9 mouse cellular contexts compared by ENCODE assay signal in the genomic region with DNA sequence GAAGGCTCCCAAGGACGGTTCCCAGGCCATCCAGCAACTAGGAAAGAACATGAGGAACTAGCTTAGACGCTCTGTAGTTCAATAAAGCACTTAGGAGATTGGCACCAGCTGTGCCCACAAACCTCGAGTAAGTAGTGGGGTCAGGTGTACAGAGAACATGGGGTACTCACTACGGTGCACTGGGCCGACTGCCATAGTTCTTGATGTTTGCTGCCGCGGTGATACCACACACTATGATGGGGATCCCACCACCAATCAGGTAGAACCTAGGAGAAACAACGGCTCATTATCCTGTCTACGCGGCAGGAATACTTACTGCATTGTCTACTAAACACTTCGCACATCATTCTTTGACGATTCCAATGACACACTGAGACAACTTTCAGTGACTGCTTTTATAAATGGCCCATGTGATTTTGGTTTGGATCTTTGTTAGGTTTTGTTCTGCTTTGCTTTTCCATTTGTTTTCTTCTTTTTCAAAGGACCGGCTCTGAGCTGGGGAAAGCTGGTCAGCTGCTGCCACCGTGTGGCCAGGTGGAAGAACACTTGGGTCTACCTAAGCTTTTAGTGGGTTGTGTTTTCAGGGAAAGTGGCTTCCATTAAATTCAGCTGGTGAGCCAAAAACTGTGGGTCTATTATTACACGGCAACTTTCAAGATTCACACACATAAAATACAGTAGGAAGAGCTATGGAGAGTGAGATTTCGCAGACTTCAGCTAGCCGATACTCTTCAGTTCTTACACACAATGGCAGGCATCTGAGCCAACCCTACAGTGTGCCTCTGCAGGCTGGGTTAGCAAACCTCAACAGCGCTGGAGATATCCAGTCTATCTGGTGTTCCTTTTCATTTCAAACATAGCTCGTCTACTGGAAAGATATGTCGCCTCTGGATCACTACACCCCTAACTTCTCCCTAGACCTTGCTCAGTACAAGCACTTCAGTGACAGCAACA.
A peak's percentile ranks its signal among the peaks of the same experiment; 100 is the strongest.
DNase-seq lines count a peak whose midpoint lies in the region; ATAC-seq lines count a peak whose summit lies in the region.
"Had no signal": no experiment of that assay in that cellular context is flagged by ENCODE, and none has a peak within 500 bp of the region (broad histone marks: within the 10 kb centered on the region; RNA-seq: fewer than 3 reads in every experiment).

No protein-coding gene starts in this region.

- no peak overlapping the region for H3K27ac ChIP-seq in neural tube, embryonic 11.5 days (ENCODE audit: low read depth, low read length)
- H3K27ac ChIP-seq: liver, embryonic 13.5 days had no signal

- H3K4me3 ChIP-seq in neural tube, embryonic 11.5 days (ENCODE audit: low read depth, low read length), result no peak overlapping the region
- H3K4me3 ChIP-seq: liver, embryonic 13.5 days had no signal

- peak; percentile 37; the same call in 1 of the 2 replicates for ATAC-seq in granulocyte monocyte progenitor cell, adult 5-6 weeks (replicated peaks; ENCODE audit: poor library complexity, severe bottlenecking)
- ATAC-seq in neural tube, embryonic 11.5 days (ENCODE audit: insufficient read depth, low FRiP score, low TSS enrichment), result peak; percentile 47
- no peak for ATAC-seq in CD4-positive, CD25-positive, alpha-beta regulatory T cell, adult 4 months

- DNase-seq in heart, postnatal 14 days, result peak; percentile 44 to 60
- DNase-seq in heart, postnatal 25 days (ENCODE audit: low spot score), result no peak
- peak; percentile 50 for DNase-seq in MN1 (ENCODE audit: low spot score)
- DNase-seq in cerebellum, postnatal 36 days, result peak; percentile 76 to 81
- DNase-seq in left cerebral cortex, postnatal 25 days (ENCODE audit: low spot score in 2 of 2), result peak; percentile 61 to 71
- peak; percentile 50 for DNase-seq in neural tube, embryonic 11.5 days (ENCODE audit: low spot score)
- DNase-seq: liver, embryonic 13.5 days had no signal

- no peaks in the 10 kb centered on the region for H3K9me3 ChIP-seq in neural tube, embryonic 11.5 days (ENCODE audit: control insufficient read depth, low read length)
- H3K9me3 ChIP-seq: liver, embryonic 13.5 days had no signal

- peaks cover 2% of the 10 kb centered on the region for H3K36me3 ChIP-seq in neural tube, embryonic 11.5 days (ENCODE audit: control insufficient read depth, insufficient read depth, low read length)

- H3K4me1 ChIP-seq in neural tube, embryonic 11.5 days (ENCODE audit: control insufficient read depth, insufficient read depth, low read length), result no peaks in the 10 kb centered on the region
- H3K4me1 ChIP-seq: liver, embryonic 13.5 days had no signal

- no peak overlapping the region for H3K9ac ChIP-seq in neural tube, embryonic 11.5 days (ENCODE audit: low read length)
- H3K9ac ChIP-seq: liver, embryonic 13.5 days had no signal

- H3K4me2 ChIP-seq in neural tube, embryonic 11.5 days (ENCODE audit: low read depth), result no peak overlapping the region
- H3K4me2 ChIP-seq: liver, embryonic 13.5 days had no signal

- no peaks in the 10 kb centered on the region for H3K27me3 ChIP-seq in neural tube, embryonic 11.5 days (ENCODE audit: control insufficient read depth, insufficient read depth, low read length)
- H3K27me3 ChIP-seq: liver, embryonic 13.5 days had no signal

- intact Hi-C loops in heart, postnatal 14 days (cut with DNase I), result loop anchor here (2.0 to 10.0 kb wide), 2 partner anchors 107 to 591 kb away; no protein-coding TSS in a partner anchor
- intact Hi-C loops in heart, postnatal 25 days (cut with DNase I), result loop anchor here (1.0 kb wide), 1 partner anchor 591 kb away; no protein-coding TSS in a partner anchor
- intact Hi-C loops in left cerebral cortex, postnatal 25 days (cut with DNase I), result loop anchor here (1.0 to 10.0 kb wide), 3 partner anchors 439 to 867 kb away; partner anchors contain the start of gene Kcnip4

- WGBS in neural tube, embryonic 11.5 days, result 89% methylated on average over 20 of the region's 20 CpGs
